Comparison of ENCODE assay signal across 28 mouse cellular contexts in genomic region chr5:45593276-45593675, GRCm38 (mm10). TPM values are rescaled to one million over a fixed set of nuclear protein-coding genes. Genes with fewer than 3 reads are reported as not detected.
"Had no signal": no experiment of that assay in that cellular context is flagged by ENCODE, and none has a peak within 500 bp of the region (broad histone marks: within the 10 kb centered on the region; RNA-seq: fewer than 3 reads in every experiment).

No protein-coding gene starts in this region.

- ATAC-seq: hindbrain, embryonic 16.5 days; inflammation-experienced regulatory T-cells, adult 6 months; intestine, embryonic 15.5 days; intestine, postnatal 0 days; liver, embryonic 12.5 days had no signal

- H3K4me2 ChIP-seq: heart, embryonic 11.5 days; heart, embryonic 13.5 days; heart, embryonic 15.5 days; hindbrain, embryonic 12.5 days; hindbrain, embryonic 14.5 days; intestine, embryonic 15.5 days; limb, embryonic 13.5 days; limb, embryonic 15.5 days; liver, embryonic 12.5 days had no signal

- H3K27me3 ChIP-seq: heart, embryonic 13.5 days; heart, embryonic 15.5 days; hindbrain, embryonic 12.5 days; intestine, embryonic 15.5 days; limb, embryonic 15.5 days; liver, embryonic 12.5 days had no signal

- H3K9me3 ChIP-seq: heart, embryonic 15.5 days; hindbrain, embryonic 10.5 days; hindbrain, embryonic 12.5 days; intestine, embryonic 15.5 days; limb, embryonic 13.5 days; limb, embryonic 15.5 days; liver, embryonic 12.5 days had no signal

- H3K4me1 ChIP-seq: heart, embryonic 13.5 days; heart, embryonic 15.5 days; hindbrain, embryonic 10.5 days; hindbrain, embryonic 12.5 days; intestine, embryonic 15.5 days; limb, embryonic 13.5 days; limb, embryonic 15.5 days; liver, embryonic 12.5 days had no signal

- DNase-seq: gastrocnemius, postnatal 14 days; gastrocnemius, postnatal 36 days; heart, adult 11 months; heart, adult 2 months; heart, postnatal 4 days; kidney, adult 18-20 months; kidney, adult 8-10 months; kidney, postnatal 10 days; kidney, postnatal 25 days; kidney, postnatal 4 days; left cerebral cortex, postnatal 4 days had no signal

- H3K4me3 ChIP-seq: heart, adult 2 months; heart, embryonic 13.5 days; heart, embryonic 15.5 days; hindbrain, embryonic 10.5 days; hindbrain, embryonic 12.5 days; intestine, embryonic 15.5 days; layer of hippocampus, adult 2 months; left cerebral cortex, adult 2 months; limb, embryonic 13.5 days; limb, embryonic 15.5 days; liver, embryonic 12.5 days had no signal

- H3K27ac ChIP-seq: heart, adult 2 months; heart, embryonic 13.5 days; heart, embryonic 15.5 days; hindbrain, embryonic 10.5 days; hindbrain, embryonic 12.5 days; hindbrain, embryonic 14.5 days; intestine, embryonic 15.5 days; layer of hippocampus, adult 2 months; left cerebral cortex, adult 2 months; limb, embryonic 13.5 days; limb, embryonic 15.5 days; liver, embryonic 12.5 days; liver, embryonic 14.5 days had no signal

- H3K36me3 ChIP-seq: heart, embryonic 13.5 days; heart, embryonic 15.5 days; hindbrain, embryonic 10.5 days; hindbrain, embryonic 12.5 days; intestine, embryonic 15.5 days; limb, embryonic 13.5 days; limb, embryonic 15.5 days; liver, embryonic 12.5 days had no signal

- H3K9ac ChIP-seq: heart, embryonic 13.5 days; heart, embryonic 15.5 days; hindbrain, embryonic 12.5 days; hindbrain, embryonic 14.5 days; intestine, embryonic 15.5 days; limb, embryonic 13.5 days; limb, embryonic 15.5 days; liver, embryonic 12.5 days; liver, embryonic 14.5 days had no signal

RNA-seq across cellular contexts. Expression of gene Fam184b, which starts 46.1 kb away (rescaled TPM):
- polyA plus RNA-seq: heart, adult 2 months; heart, postnatal 0 days had no signal
